Mouse (Mus musculus) E14TG2a.4 (cell line): ENCODE results near the gene Sap18b.

Source experiments
- CTCF ChIP-seq: conservative IDR thresholded peaks from 2 replicates; pipeline ENCODE4 v1.5.1; 2014; ENCODE audit warnings: low read length
- NANOG ChIP-seq: IDR thresholded peaks from 2 replicates; pipeline ENCODE4 v1.6.1; 2014; ENCODE audit warnings: borderline replicate concordance, low read length, mixed read lengths

GRCm38 (mm10) chr8:95821266-95821665, 3.9 kb upstream of the Sap18b start:
- no peak for TF ChIP-seq CTCF
- no peak for TF ChIP-seq NANOG
